Mouse (Mus musculus) thymus, adult 2 months (tissue): Measurements from ENCODE around the gene Pknox2. TPM values are rescaled to one million over a fixed set of nuclear protein-coding genes. Genes with fewer than 3 reads are reported as not detected.

Experiments used
- DNase-seq: peaks from one replicate; pipeline ENCODE4 v3.0.0; 2021
- H3K27ac ChIP-seq: fragments of 200-500 bp; 2 replicates; pipeline ENCODE4 v1.5.1; 2012; ENCODE audit warnings: low read length, control low read depth; ENCODE audit not compliant: control insufficient read depth, insufficient read depth
- H3K27me3 ChIP-seq: fragments of 200-500 bp; 2 replicates; pipeline ENCODE4 v1.6.1; 2012; ENCODE audit warnings: mild to moderate bottlenecking, low read length, moderate library complexity, mixed read lengths; ENCODE audit not compliant: control insufficient read depth, insufficient read depth
- H3K36me3 ChIP-seq: fragments of 200-500 bp; 2 replicates; pipeline ENCODE4 v1.6.1; 2012; ENCODE audit warnings: mild to moderate bottlenecking, low read length, moderate library complexity; ENCODE audit not compliant: control insufficient read depth, insufficient read depth
- H3K4me1 ChIP-seq: fragments of 200-500 bp; replicated peaks from 2 replicates; pipeline ENCODE4 v1.6.1; 2012; ENCODE audit warnings: low read length; ENCODE audit not compliant: control insufficient read depth, insufficient read depth
- H3K4me3 ChIP-seq: fragments of 200-500 bp; 2 replicates; pipeline ENCODE4 v1.5.1; 2012; ENCODE audit warnings: mild to moderate bottlenecking, low read length, control low read depth, moderate library complexity; ENCODE audit not compliant: control insufficient read depth, insufficient read depth
- CTCF ChIP-seq: fragments of 200-500 bp; IDR thresholded peaks from 2 replicates; pipeline ENCODE4 v1.5.1; 2012; ENCODE audit warnings: mild to moderate bottlenecking, control low read depth, low read length, moderate library complexity, borderline replicate concordance; ENCODE audit not compliant: control insufficient read depth, poor library complexity, insufficient read depth; ENCODE audit errors: extremely low read depth
- POLR2A ChIP-seq: fragments of 200-500 bp; IDR thresholded peaks from 2 replicates; pipeline ENCODE4 v1.6.1; 2012; ENCODE audit warnings: mild to moderate bottlenecking, low read length, control low read depth, moderate library complexity; ENCODE audit not compliant: control insufficient read depth, poor library complexity, insufficient read depth; ENCODE audit errors: extremely low read depth
- WGBS: fragments of 180-500 bp; shearing (Covaris S2); methylation state at CpG from one replicate; pipeline ENCODE4 v1.1.7; 2018; 5-methylcytosine and 5-hydroxymethylcytosine counted together
- polyA plus RNA-seq: library from polyadenylated mRNA; depleted of rRNA; stranded (reverse); fragments of >200 nt; gene quantifications from 2 replicates; pipeline ENCODE4 v1.2.3, GENCODE M21; 2012; rRNA removed

Gene Pknox2
- 3.1 and 3.2 TPM in 2 replicates for polyA plus RNA-seq

DNA sequence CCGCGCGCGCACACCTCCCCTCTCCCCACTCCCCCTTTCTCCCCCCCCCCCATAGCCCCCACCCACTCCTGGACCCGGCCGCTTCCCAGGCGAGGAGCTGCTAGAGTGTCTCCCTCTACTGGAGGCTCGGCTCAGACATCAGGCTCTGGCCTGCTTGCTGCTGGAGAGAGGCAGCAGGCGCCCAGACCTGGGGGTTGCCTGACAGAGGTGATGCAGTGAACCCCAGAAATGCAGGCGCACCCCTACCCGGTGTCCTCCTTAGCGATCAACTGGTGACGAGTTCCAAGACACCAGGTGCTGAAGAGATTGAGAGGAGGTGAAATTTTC is at the start of gene Pknox2:
Gene Pknox2, minus strand, starts transcription at position 49 of the 327 bp plus-strand sequence.
- peaks cover 25% of the 10 kb centered on the region for H3K27me3 ChIP-seq
- peak; percentile 72 for DNase-seq
- H3K36me3 ChIP-seq, result no peaks in the 10 kb centered on the region
- H3K4me3 ChIP-seq, result peak within 1 kb of the TSS; percentile 46
- 3% methylated on average over 6 of the region's 13 CpGs for WGBS
- H3K27ac ChIP-seq, result no peak within 1 kb of the TSS
- TF ChIP-seq CTCF (0 out of 2 replicates have a peak, but pooled peaks have one; percentile 46), POLR2A (no peak)
- H3K4me1 ChIP-seq, result peaks cover 18% of the 10 kb centered on the region

DNA sequence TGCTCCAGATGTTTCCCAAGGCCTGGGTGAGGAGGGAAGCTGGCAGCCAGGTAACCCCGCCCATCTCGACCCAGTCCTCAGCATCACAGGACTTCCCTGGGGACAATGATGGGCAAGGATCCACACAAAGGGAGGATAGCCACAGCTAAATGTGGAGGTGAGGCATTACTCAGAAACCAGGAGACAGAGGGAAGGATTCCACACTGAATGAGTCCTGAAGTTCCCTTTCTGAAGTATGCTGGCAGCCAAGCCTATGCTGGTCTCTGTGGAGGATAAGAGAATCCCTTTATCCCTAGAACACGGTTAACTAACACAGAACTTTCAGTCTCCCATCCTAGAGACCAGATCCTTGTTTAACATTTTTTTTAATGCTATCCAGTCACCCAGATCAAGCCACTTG is 40.8 kb upstream of the Pknox2 start:
- no peak overlapping the region for H3K27ac ChIP-seq
- no peaks in the 10 kb centered on the region for H3K36me3 ChIP-seq
- no peak overlapping the region for H3K4me3 ChIP-seq
- no peak for TF ChIP-seq CTCF
- TF ChIP-seq POLR2A, result no peak
- H3K4me1 ChIP-seq, result peaks cover 3% of the 10 kb centered on the region; the same call in 1 of the 2 replicates
- no peak for DNase-seq
- H3K27me3 ChIP-seq, result no peaks in the 10 kb centered on the region
- whole genome bisulfite sequencing, result 95% methylated on average over 3 of the region's 3 CpGs

DNA sequence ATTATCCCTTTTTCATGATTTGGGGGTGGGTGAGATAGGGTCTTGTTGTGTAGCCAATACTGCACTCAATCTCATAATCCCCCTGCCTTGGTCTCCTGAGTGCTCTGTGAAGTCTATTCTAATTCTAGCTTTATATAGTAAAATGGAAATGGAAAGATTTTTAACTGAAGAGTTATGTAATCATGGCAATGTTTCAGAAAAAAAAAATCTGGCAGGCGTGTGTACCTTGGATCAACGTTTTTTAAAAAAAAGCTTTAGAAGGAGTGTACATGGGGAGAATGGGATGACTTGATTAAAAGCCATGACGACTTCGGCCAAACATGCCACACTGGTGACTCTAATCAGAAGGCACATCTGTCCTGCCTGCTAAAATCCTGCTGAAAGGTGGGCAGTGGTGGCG is 40.2 kb upstream of the Pknox2 start:
- 87% methylated on average over 5 of the region's 5 CpGs for WGBS
- H3K4me1 ChIP-seq, result peaks cover 5% of the 10 kb centered on the region; the same call in 1 of the 2 replicates
- no peak overlapping the region for H3K27ac ChIP-seq
- no peak overlapping the region for H3K4me3 ChIP-seq
- TF ChIP-seq POLR2A, result no peak
- no peak for TF ChIP-seq CTCF
- no peaks in the 10 kb centered on the region for H3K36me3 ChIP-seq
- no peaks in the 10 kb centered on the region for H3K27me3 ChIP-seq
- no peak for DNase-seq

DNA sequence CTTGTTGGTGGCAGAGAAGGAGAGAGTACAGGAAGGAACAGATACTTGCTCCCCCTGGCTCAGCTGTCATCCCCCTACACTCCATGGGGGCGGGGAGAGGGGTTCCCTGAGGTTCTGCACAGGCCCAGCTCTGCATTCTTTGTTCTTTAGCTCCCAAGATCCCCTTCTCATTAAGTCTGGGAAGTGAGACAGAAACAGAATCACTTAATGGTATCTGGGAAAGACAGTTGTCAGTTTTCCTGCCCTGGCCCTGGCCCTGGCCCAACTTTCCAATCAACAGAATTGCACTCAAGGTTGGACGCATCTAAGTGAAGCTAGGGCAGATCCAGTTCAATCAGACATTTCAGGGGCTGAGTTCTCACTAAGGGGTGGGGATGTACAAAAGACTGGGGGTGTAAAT is 36.0 kb upstream of the Pknox2 start:
- Histone ChIP-seq H3K27me3 (no peaks in the 10 kb centered on the region), H3K27ac (no peak overlapping the region), H3K36me3 (no peaks in the 10 kb centered on the region), H3K4me1 (peaks cover 23% of the 10 kb centered on the region), H3K4me3 (no peak overlapping the region)
- DNase-seq, result no peak
- no peak for TF ChIP-seq CTCF
- no peak for TF ChIP-seq POLR2A
- 72% methylated on average over 2 of the region's 2 CpGs for WGBS

DNA sequence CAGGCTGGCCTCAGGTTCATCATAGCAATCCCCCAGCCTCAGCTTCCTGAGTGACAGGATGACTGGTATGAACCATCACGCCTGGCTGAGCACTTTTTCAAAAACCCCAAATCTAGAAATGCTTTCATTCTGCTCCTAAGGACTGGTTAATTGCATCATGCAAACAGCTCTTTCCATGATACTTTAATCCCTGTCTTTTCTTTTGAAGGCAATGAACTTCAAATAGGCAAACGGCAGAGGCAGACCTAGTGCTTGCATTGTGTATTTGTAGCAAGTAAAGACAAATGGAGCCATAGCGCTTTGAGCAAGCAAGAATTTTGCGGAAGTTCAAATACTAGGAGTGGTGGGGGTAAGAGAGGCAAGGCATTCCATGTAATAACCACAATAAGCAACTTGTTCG is 34.4 kb upstream of the Pknox2 start:
- peaks cover 26% of the 10 kb centered on the region for H3K4me1 ChIP-seq
- DNase-seq, result no peak
- H3K27ac ChIP-seq, result no peak overlapping the region
- no peaks in the 10 kb centered on the region for H3K36me3 ChIP-seq
- WGBS, result 87% methylated on average over 5 of the region's 5 CpGs
- H3K4me3 ChIP-seq, result no peak overlapping the region
- no peaks in the 10 kb centered on the region for H3K27me3 ChIP-seq
- TF ChIP-seq POLR2A (no peak), CTCF (no peak)

DNA sequence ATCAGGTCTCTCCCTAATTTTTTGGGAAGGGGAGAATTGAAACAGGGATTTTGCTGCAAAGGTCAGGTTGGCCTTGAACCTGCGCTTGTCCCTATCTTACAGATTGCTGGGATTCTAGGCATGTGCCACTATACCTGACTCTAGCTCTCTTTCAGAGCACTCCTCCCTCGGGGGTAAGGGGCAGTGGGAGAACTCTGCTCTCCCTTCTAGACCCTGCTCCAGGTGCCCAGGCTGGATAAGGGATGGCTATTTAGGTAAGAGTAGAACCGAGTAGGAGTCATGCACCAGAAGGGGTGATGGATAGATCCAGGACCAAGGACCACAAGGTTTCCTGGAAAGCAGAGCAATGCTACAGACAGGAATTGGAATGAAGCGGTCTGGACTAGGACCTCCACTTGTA is 32.4 kb upstream of the Pknox2 start:
- H3K36me3 ChIP-seq, result no peaks in the 10 kb centered on the region
- no peak for DNase-seq
- H3K27ac ChIP-seq, result peak overlapping the region; percentile 75; the same call in 1 of the 2 replicates
- H3K27me3 ChIP-seq, result no peaks in the 10 kb centered on the region
- H3K4me3 ChIP-seq, result no peak overlapping the region
- H3K4me1 ChIP-seq, result peaks cover 26% of the 10 kb centered on the region
- TF ChIP-seq CTCF, result no peak
- TF ChIP-seq POLR2A, result no peak
- WGBS, result 93% methylated on average over 4 of the region's 4 CpGs

DNA sequence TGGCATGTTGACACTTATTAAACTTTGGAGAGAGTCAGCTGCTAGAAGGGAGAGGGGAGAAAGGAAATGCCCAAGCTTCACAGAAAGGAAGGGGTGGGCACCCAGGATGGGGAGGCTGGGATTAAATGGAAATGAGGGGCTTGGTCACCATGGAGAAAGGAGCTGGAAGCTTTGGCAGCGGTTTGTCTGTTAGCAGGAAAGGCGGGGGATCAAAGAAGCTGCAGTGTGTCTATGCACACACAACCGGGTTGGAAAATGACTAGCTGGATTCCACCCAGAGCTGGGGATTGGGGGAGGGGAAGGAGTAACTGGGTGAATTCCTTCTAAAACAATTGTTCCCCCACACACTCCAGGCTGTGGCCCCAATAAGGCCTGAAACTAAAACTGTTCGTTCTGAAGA is 31.7 kb upstream of the Pknox2 start:
- no peak for DNase-seq
- Histone ChIP-seq H3K27ac (peak overlapping the region; percentile 75), H3K4me1 (peaks cover 26% of the 10 kb centered on the region), H3K36me3 (no peaks in the 10 kb centered on the region), H3K4me3 (no peak overlapping the region), H3K27me3 (no peaks in the 10 kb centered on the region)
- TF ChIP-seq CTCF (no peak), POLR2A (no peak)
- WGBS, result 16% methylated on average over 4 of the region's 4 CpGs
